ENCODE assay signal across 8 mouse cellular contexts in genomic region chr14:73324634-73325455, GRCm38 (mm10). TPM values are rescaled to one million over a fixed set of nuclear protein-coding genes. Genes with fewer than 3 reads are reported as not detected.
DNase-seq lines count a peak whose midpoint lies in the region; ATAC-seq lines count a peak whose summit lies in the region.

No protein-coding gene starts in this region.

- peak overlapping the region; percentile 96 for H3K27ac ChIP-seq in forebrain, embryonic 14.5 days (ENCODE audit: low read depth, low read length)

- H3K4me1 ChIP-seq in forebrain, embryonic 14.5 days (ENCODE audit: control insufficient read depth, insufficient read depth, low read length) = peaks cover 12% of the 10 kb centered on the region
- H3K4me1 ChIP-seq in megakaryocyte, embryonic 14.5 days = peaks cover 60% of the 10 kb centered on the region

- H3K36me3 ChIP-seq in forebrain, embryonic 14.5 days (ENCODE audit: control insufficient read depth, insufficient read depth, low read length) = peaks cover 9% of the 10 kb centered on the region; the same call in 1 of the 2 replicates
- H3K36me3 ChIP-seq in megakaryocyte, embryonic 14.5 days (replicated peaks; ENCODE audit: low read length) = peaks cover 21% of the 10 kb centered on the region

- peak overlapping the region; percentile 93 for H3K9ac ChIP-seq in forebrain, embryonic 14.5 days (ENCODE audit: low read length)

- peak; percentile 44; the same call in 1 of the 2 replicates for ATAC-seq in forebrain, embryonic 14.5 days

- H3K9me3 ChIP-seq in forebrain, embryonic 14.5 days (replicated peaks; ENCODE audit: control insufficient read depth, low read length) = no peaks in the 10 kb centered on the region
- no peaks in the 10 kb centered on the region for H3K9me3 ChIP-seq in megakaryocyte, embryonic 14.5 days

- peak overlapping the region; percentile 83 for H3K4me2 ChIP-seq in forebrain, embryonic 14.5 days (ENCODE audit: low read length)

- intact Hi-C loops in heart, postnatal 36 days (cut with DNase I) = no loop called here

- peak overlapping the region; percentile 86 for H3K4me3 ChIP-seq in forebrain, embryonic 14.5 days (ENCODE audit: low read depth, low read length)
- H3K4me3 ChIP-seq in megakaryocyte, embryonic 14.5 days (replicated peaks) = peak overlapping the region; percentile 95

- no peaks in the 10 kb centered on the region for H3K27me3 ChIP-seq in forebrain, embryonic 14.5 days (replicated peaks; ENCODE audit: control insufficient read depth, insufficient read depth, low read length)
- H3K27me3 ChIP-seq in megakaryocyte, embryonic 14.5 days (replicated peaks) = no peaks in the 10 kb centered on the region

- WGBS in forebrain, embryonic 14.5 days = under 1% methylated on average over 43 of the region's 55 CpGs

- DNase-seq in MN1 (ENCODE audit: low spot score) = peak; percentile 53
- DNase-seq in c-Kit-positive CD71-positive TER-119-positive erythroid progenitor cells, embryonic 14.5 days (ENCODE audit: low spot score) = peak; percentile 40
- DNase-seq in forebrain, embryonic 14.5 days (ENCODE audit: low spot score) = peak; percentile 49
- peak; percentile 56 to 63 for DNase-seq in heart, postnatal 36 days
- peak; percentile 16 to 32 for DNase-seq in layer of hippocampus, postnatal 25 days (ENCODE audit: extremely low spot score in 1 of 2, low spot score in 1 of 2)
- DNase-seq in spleen, adult 12 weeks (ENCODE audit: low spot score) = peak; percentile 51
- no peak for DNase-seq in natural killer cell, adult 2 months (ENCODE audit: low spot score in 2 of 2)

RNA-seq across cellular contexts. Expression of gene Rb1, which starts 0.8 kb away (rescaled TPM):
- 27.2 and 28.5 TPM in 2 replicates for polyA plus RNA-seq in forebrain, embryonic 14.5 days (2014; fragmentation: Nextera tagmentation; extraction: Ambion mirVana)
- 10 to 100 TPM; 20.9 to 22.2 TPM for total RNA-seq in heart, postnatal 36 days (2021)
- total RNA-seq in layer of hippocampus, postnatal 25 days (2021) = 10 to 100 TPM; 32.7 to 43.8 TPM
- 3.0 and 6.4 TPM in 2 replicates for polyA plus RNA-seq in megakaryocyte, embryonic 14.5 days (2012; ENCODE audit: insufficient read depth, low replicate concordance)

Comparison
In these comparisons a context has a peak if more than half of its experiments do, and no peak if none do; other contexts are left out.
1. DNase-seq: peak in MN1 (single experiment), c-Kit-positive CD71-positive TER-119-positive erythroid progenitor cells, embryonic 14.5 days (single experiment), forebrain, embryonic 14.5 days (single experiment), heart, postnatal 36 days (2 of 2), layer of hippocampus, postnatal 25 days (2 of 2) and spleen, adult 12 weeks (single experiment); none in natural killer cell, adult 2 months (0 of 2).